Mouse (Mus musculus) CH12.LX (cell line): ENCODE data around the gene Ttf1. TPM values are rescaled to one million over a fixed set of nuclear protein-coding genes. Genes with fewer than 3 reads are reported as not detected.

Experiments used
- DNase-seq: peaks from one replicate; pipeline ENCODE4 v3.0.0-alpha.2; 2013; ENCODE audit errors: extremely low read depth
- H3K27ac ChIP-seq: 2 replicates; pipeline ENCODE4 v1.5.1; 2012; ENCODE audit warnings: low read depth, mild to moderate bottlenecking, control low read depth, moderate library complexity; ENCODE audit not compliant: insufficient read depth
- H3K27me3 ChIP-seq: replicated peaks from 2 replicates; pipeline ENCODE3; 2012; ENCODE audit warnings: inconsistent platforms
- H3K36me3 ChIP-seq, 2 experiments: replicated peaks in 1 of 2; 2 replicates each; pipeline versions ENCODE3 to v1.6.1; 2012; ENCODE audit warnings: inconsistent platforms in 1 of 2, low read length in 1 of 2, mild to moderate bottlenecking in 1 of 2, mixed read lengths in 1 of 2, moderate library complexity in 1 of 2; ENCODE audit not compliant: control insufficient read depth in 1 of 2, insufficient read depth in 1 of 2
- H3K4me1 ChIP-seq, 2 experiments: 2 replicates each; pipeline ENCODE4 v1.6.1; 2012; ENCODE audit warnings: inconsistent platforms in 1 of 2, moderate library complexity in 1 of 2; ENCODE audit not compliant: insufficient read depth in 2 of 2, control insufficient read depth in 1 of 2
- H3K4me2 ChIP-seq: 2 replicates; pipeline ENCODE4 v1.6.1; 2012; ENCODE audit warnings: low read depth, mild to moderate bottlenecking, control low read depth; ENCODE audit not compliant: poor library complexity, insufficient read depth, severe bottlenecking
- H3K4me3 ChIP-seq, 3 experiments: fragments of 150-350 bp in 1 of 3; sonication (generic) in 1 of 3; replicated peaks in 1 of 3; 2 replicates each; pipeline versions ENCODE3 to v1.5.1; 2011 to 2012; ENCODE audit warnings: low read depth in 2 of 3, low read length in 2 of 3, mild to moderate bottlenecking in 2 of 3, moderate library complexity in 2 of 3, control low read depth in 1 of 3, improper control_type of control experiment in 1 of 3, inconsistent platforms in 1 of 3, mixed read lengths in 1 of 3; ENCODE audit not compliant: poor library complexity in 1 of 3
- H3K79me2 ChIP-seq: replicated peaks from 2 replicates; pipeline ENCODE4 v1.6.1; 2012; ENCODE audit warnings: mild to moderate bottlenecking, moderate library complexity; ENCODE audit not compliant: control insufficient read depth, poor library complexity, insufficient read depth, severe bottlenecking; ENCODE audit errors: extremely low read depth
- H3K9ac ChIP-seq: 2 replicates; pipeline ENCODE4 v1.6.1; 2012; ENCODE audit warnings: low read depth, mild to moderate bottlenecking, control low read depth, moderate library complexity; ENCODE audit not compliant: insufficient read depth
- H3K9me3 ChIP-seq: replicated peaks from 2 replicates; pipeline ENCODE3; 2012; ENCODE audit warnings: low read length, inconsistent platforms, mixed read lengths
- BHLHE40 ChIP-seq: IDR thresholded peaks from 2 replicates; pipeline ENCODE4 v1.6.1; 2011; ENCODE audit warnings: mild to moderate bottlenecking, low read depth, low read length, improper control_type of control experiment
- CHD1 ChIP-seq: IDR thresholded peaks from 2 replicates; pipeline ENCODE4 v1.6.1; 2012; ENCODE audit warnings: low read depth, low read length, improper control_type of control experiment, inconsistent platforms
- E2F4 ChIP-seq: IDR thresholded peaks from 2 replicates; pipeline ENCODE4 v1.6.1; 2011; ENCODE audit warnings: low read depth, low read length, improper control_type of control experiment; ENCODE audit not compliant: insufficient replicate concordance
- ETS1 ChIP-seq: conservative IDR thresholded peaks from 2 replicates; pipeline ENCODE4 v1.6.1; 2012; ENCODE audit warnings: low read depth, mild to moderate bottlenecking, inconsistent platforms, low read length, improper control_type of control experiment, moderate library complexity
- GABPA ChIP-seq: IDR thresholded peaks from 2 replicates; pipeline ENCODE4 v1.6.1; 2012; ENCODE audit warnings: low read depth, low read length, improper control_type of control experiment, inconsistent platforms; ENCODE audit not compliant: insufficient replicate concordance
- IRF4 ChIP-seq: IDR thresholded peaks from 2 replicates; pipeline ENCODE4 v1.6.1; 2014; ENCODE audit warnings: low read depth, mild to moderate bottlenecking, inconsistent platforms, low read length, improper control_type of control experiment
- JUND ChIP-seq: conservative IDR thresholded peaks from 2 replicates; pipeline ENCODE4 v1.6.1; 2011; ENCODE audit warnings: low read depth, low read length, improper control_type of control experiment
- MAFK ChIP-seq: IDR thresholded peaks from 2 replicates; pipeline ENCODE4 v1.6.1; 2011; ENCODE audit warnings: low read length, improper control_type of control experiment; ENCODE audit not compliant: insufficient replicate concordance
- MAX ChIP-seq: IDR thresholded peaks from 2 replicates; pipeline ENCODE4 v1.6.1; 2011; ENCODE audit warnings: low read length, improper control_type of control experiment
- MYC ChIP-seq: IDR thresholded peaks from 2 replicates; pipeline ENCODE4 v1.6.1; 2011; ENCODE audit warnings: low read depth, mild to moderate bottlenecking, improper control_type of control experiment, low read length
- NELFE ChIP-seq: IDR thresholded peaks from 2 replicates; pipeline ENCODE4 v1.6.1; 2011; ENCODE audit warnings: low read depth, low read length, improper control_type of control experiment
- NRF1 ChIP-seq: IDR thresholded peaks from 2 replicates; pipeline ENCODE4 v1.6.1; 2014; ENCODE audit warnings: low read depth, mild to moderate bottlenecking, inconsistent platforms, low read length, improper control_type of control experiment, moderate library complexity
- POLR2A ChIP-seq: IDR thresholded peaks from 2 replicates; pipeline ENCODE4 v1.6.1; 2011; ENCODE audit warnings: low read depth, mild to moderate bottlenecking, improper control_type of control experiment, low read length
- SIN3A ChIP-seq: IDR thresholded peaks from 2 replicates; pipeline ENCODE4 v1.6.1; 2012; ENCODE audit warnings: low read length, improper control_type of control experiment, inconsistent platforms
- SMC3 ChIP-seq: IDR thresholded peaks from 2 replicates; pipeline ENCODE4 v1.6.1; 2011; ENCODE audit warnings: low read depth, low read length, improper control_type of control experiment
- USF2 ChIP-seq: conservative IDR thresholded peaks from 2 replicates; pipeline ENCODE4 v1.6.1; 2011; ENCODE audit warnings: low read depth, low read length, improper control_type of control experiment
- ZC3H11A ChIP-seq: IDR thresholded peaks from 2 replicates; pipeline ENCODE4 v1.6.1; 2012; ENCODE audit warnings: low read depth, mild to moderate bottlenecking, inconsistent platforms, low read length, improper control_type of control experiment
- ZNF384 ChIP-seq: IDR thresholded peaks from 2 replicates; pipeline ENCODE4 v1.6.1; 2012; ENCODE audit warnings: low read depth, low read length, improper control_type of control experiment, inconsistent platforms
- dilution Hi-C: fragments of 300-500 bp; cut with MboI; formaldehyde crosslinking; loops from 2 replicates; pipeline ENCODE4 v1.14.3; 2020; ENCODE audit warnings: low sequenced_read_pairs; ENCODE audit not compliant: extremely low pct_unique_long_range_greater_than_20kb, extremely low pct_ligation_motif_present
- in situ Hi-C: fragments of 300-500 bp; cut with MboI; formaldehyde crosslinking; loops from 3 replicates; pipeline ENCODE4 v1.14.3; 2019; ENCODE audit warnings: low sequenced_read_pairs, low pct_ligation_motif_present, low pct_unique_long_range_greater_than_20kb, mixed read lengths
- polyA plus RNA-seq: library from polyadenylated mRNA; unstranded; fragments of >175 nt; gene quantifications from 2 replicates; pipeline ENCODE4 v1.2.1, GENCODE M21; 2012; ENCODE audit warnings: low read depth; ENCODE audit not compliant: insufficient read length
- total RNA-seq, 2 experiments: library from RNA; depleted of rRNA; stranded (reverse); fragments of 300-350 nt in 1 of 2; fragments of >200 nt in 1 of 2; gene quantifications; 2 replicates each; pipeline ENCODE4 v1.2.3; 2012 to 2014

Ttf1 gene
- total and polyA plus RNA-seq, 3 experiments, result 9.5 to 11.7 (median 10.9) TPM

GRCm38 (mm10) chr2:29023001-29023400 lies 37.1 kb upstream of the Ttf1 start:
- Histone ChIP-seq H3K9me3 (peaks cover 8% of the 10 kb centered on the region), H3K27ac (no peak overlapping the region), H3K4me2 (no peak overlapping the region), H3K9ac (no peak overlapping the region), H3K4me3 (no peak overlapping the region)
- DNase-seq, result no peak
- TF ChIP-seq NRF1 (no peak), MAFK (no peak), POLR2A (no peak), SMC3 (no peak), CHD1 (no peak)
- TF ChIP-seq, all 38 proteins: peak for 0
- H3K27me3 ChIP-seq, result peaks cover 47% of the 10 kb centered on the region
- H3K79me2 ChIP-seq, result no peaks in the 10 kb centered on the region
- dilution Hi-C loops (no loop called here), in situ Hi-C loops (no loop called here)
- H3K36me3 ChIP-seq, result no peaks in the 10 kb centered on the region
- 0 out of 4 replicates have a peak, but pooled peaks cover 0 to 4% of the 10 kb centered on the region in 2 experiments for H3K4me1 ChIP-seq

GRCm38 (mm10) chr2:29025284-29025683 lies 34.8 kb upstream of the Ttf1 start:
- H3K9ac ChIP-seq, result no peak overlapping the region
- DNase-seq, result no peak
- dilution Hi-C loops, result no loop called here
- in situ Hi-C loops, result no loop called here
- TF ChIP-seq ETS1 (no peak), ZC3H11A (no peak), MAX (no peak), JUND (no peak), SIN3A (no peak), MYC (no peak), USF2 (no peak), ZNF384 (no peak), NELFE (no peak), BHLHE40 (no peak), GABPA (no peak), E2F4 (no peak), IRF4 (no peak)
- TF ChIP-seq, all 38 proteins: peak for 0
- H3K79me2 ChIP-seq, result no peaks in the 10 kb centered on the region
- peaks cover 53% of the 10 kb centered on the region for H3K27me3 ChIP-seq
- H3K4me2 ChIP-seq, result no peak overlapping the region
- no peaks in the 10 kb centered on the region for H3K36me3 ChIP-seq
- H3K9me3 ChIP-seq, result peaks cover 10% of the 10 kb centered on the region
- H3K27ac ChIP-seq, result no peak overlapping the region
- 0 out of 4 replicates have a peak, but pooled peaks cover 0 to 2% of the 10 kb centered on the region in 2 experiments for H3K4me1 ChIP-seq
- H3K4me3 ChIP-seq, result no peak overlapping the region
